Mouse (Mus musculus): ENCODE measurements around the gene Pstpip1.
A peak's percentile ranks its signal among the peaks of the same experiment; 100 is the strongest.

The Pstpip1 gene

GRCm38 (mm10) chr9:56089778-56090520, at the start of gene Pstpip1:
TSS of gene Pstpip1 (plus strand) at chr9:56089962.
- peak; percentile 60 to 78 for DNase-seq (ENCODE audit: low spot score in 2 of 2)

- DNase-seq (ENCODE audit: low spot score in 2 of 2): peak; percentile 93 to 95
Measured at GRCm38 (mm10) chr9:56041372-56042180, 48.2 kb upstream of the Pstpip1 start, which contains the start of gene Rcn2. TSS of gene Rcn2 (plus strand) at chr9:56041845.

GRCm38 (mm10) chr9:56042181-56042621, 47.6 kb upstream of the Pstpip1 start:
- DNase-seq (ENCODE audit: low spot score in 2 of 2): no peak

GRCm38 (mm10) chr9:56053796-56054195, 36.0 kb upstream of the Pstpip1 start:
- no peak for DNase-seq (ENCODE audit: low spot score in 2 of 2)

- no peak for DNase-seq (ENCODE audit: low spot score in 2 of 2)
Measured at GRCm38 (mm10) chr9:56056147-56056546, 33.6 kb upstream of the Pstpip1 start.

GRCm38 (mm10) chr9:56062336-56062735, 27.4 kb upstream of the Pstpip1 start:
- DNase-seq (ENCODE audit: low spot score in 2 of 2): no peak

- DNase-seq (ENCODE audit: low spot score in 2 of 2): no peak
Measured at GRCm38 (mm10) chr9:56065011-56065410, 24.8 kb upstream of the Pstpip1 start.

GRCm38 (mm10) chr9:56067964-56068363, 21.8 kb upstream of the Pstpip1 start:
- DNase-seq (ENCODE audit: low spot score in 2 of 2): no peak

- DNase-seq (ENCODE audit: low spot score in 2 of 2): no peak
Measured at GRCm38 (mm10) chr9:56068630-56069029, 21.1 kb upstream of the Pstpip1 start.

- DNase-seq (ENCODE audit: low spot score in 2 of 2): no peak
Measured at GRCm38 (mm10) chr9:56072861-56073260, 16.9 kb upstream of the Pstpip1 start.

GRCm38 (mm10) chr9:56074863-56075262, 14.9 kb upstream of the Pstpip1 start:
- no peak for DNase-seq (ENCODE audit: low spot score in 2 of 2)

- peak; percentile 38 to 70 for DNase-seq (ENCODE audit: low spot score in 2 of 2)
Measured at GRCm38 (mm10) chr9:56075264-56075663, 14.5 kb upstream of the Pstpip1 start.

- DNase-seq (ENCODE audit: low spot score in 2 of 2): peak in 1 of 2 experiments; percentile 66
Measured at GRCm38 (mm10) chr9:56075901-56076620, 13.7 kb upstream of the Pstpip1 start.

GRCm38 (mm10) chr9:56079587-56079986, 10.2 kb upstream of the Pstpip1 start:
- no peak for DNase-seq (ENCODE audit: low spot score in 2 of 2)

GRCm38 (mm10) chr9:56086524-56086923, 3.2 kb upstream of the Pstpip1 start:
- no peak for DNase-seq (ENCODE audit: low spot score in 2 of 2)

GRCm38 (mm10) chr9:56090546-56091225, 924 bp downstream of the Pstpip1 start:
- DNase-seq (ENCODE audit: low spot score in 2 of 2): no peak

GRCm38 (mm10) chr9:56092102-56092501, 2.3 kb downstream of the Pstpip1 start:
- DNase-seq (ENCODE audit: low spot score in 2 of 2): peak in 1 of 2 experiments; percentile 58

- DNase-seq (ENCODE audit: low spot score in 2 of 2): no peak
Measured at GRCm38 (mm10) chr9:56097584-56098298, 8.0 kb downstream of the Pstpip1 start.

- DNase-seq (ENCODE audit: low spot score in 2 of 2): no peak
Measured at GRCm38 (mm10) chr9:56100041-56100522, 10.3 kb downstream of the Pstpip1 start.

- DNase-seq (ENCODE audit: low spot score in 2 of 2): no peak
Measured at GRCm38 (mm10) chr9:56101022-56101421, 11.3 kb downstream of the Pstpip1 start.

GRCm38 (mm10) chr9:56104921-56105320, 15.2 kb downstream of the Pstpip1 start:
- DNase-seq (ENCODE audit: low spot score in 2 of 2): no peak

Measured in spleen, postnatal 10 days (tissue).